Mouse (Mus musculus): ENCODE data around the gene AI481877.

GRCm38 (mm10) chr4:59173181-59173922 is 34.6 kb upstream of the AI481877 start:
- TF ChIP-seq CTCF (IDR thresholded peaks at IDR 0.05 in 2 of 3, conservative IDR thresholded peaks at IDR 0.05 in 1 of 3; ENCODE audit: control insufficient read depth in 1 of 3, insufficient read depth in 1 of 3, low read depth in 2 of 3, low read length in 3 of 3, poor library complexity in 1 of 3, severe bottlenecking in 1 of 3) (no peak), POLR2A (IDR thresholded peaks at IDR 0.05; ENCODE audit: control insufficient read depth in 1 of 2, insufficient read depth in 1 of 2, low read depth in 1 of 2, low read length in 2 of 2, poor library complexity in 1 of 2) (no peak), MAX (IDR thresholded peaks at IDR 0.05; ENCODE audit: low read length) (no peak), JUND (IDR thresholded peaks at IDR 0.05; ENCODE audit: low read depth, low read length) (no peak), ZC3H11A (IDR thresholded peaks at IDR 0.05; ENCODE audit: low read depth, low read length) (no peak), POLR2AphosphoS2 (IDR thresholded peaks at IDR 0.05; ENCODE audit: low read length) (no peak), RAD21 (IDR thresholded peaks at IDR 0.05; ENCODE audit: low read depth, low read length) (no peak), ETS1 (IDR thresholded peaks at IDR 0.05; ENCODE audit: low read depth, low read length) (no peak), RCOR1 (IDR thresholded peaks at IDR 0.05; ENCODE audit: low read depth, low read length) (no peak), EP300 (IDR thresholded peaks at IDR 0.05; ENCODE audit: low read depth in 1 of 2, low read length in 2 of 2) (peak; percentile 49 to 78)
